Comparison of ENCODE assay signal across 8 mouse cellular contexts in genomic region chr4:140699441-140700127, GRCm38 (mm10). TPM values are rescaled to one million over a fixed set of nuclear protein-coding genes. Genes with fewer than 3 reads are reported as not detected.
DNase-seq lines count a peak whose midpoint lies in the region; ATAC-seq lines count a peak whose summit lies in the region.

No protein-coding gene starts in this region.

- H3K27me3 ChIP-seq in hindbrain, embryonic 11.5 days (ENCODE audit: control insufficient read depth, insufficient read depth, low read length) = peaks cover 22% of the 10 kb centered on the region

- peak overlapping the region; percentile 34 for H3K4me2 ChIP-seq in hindbrain, embryonic 11.5 days (replicated peaks; ENCODE audit: low read depth, low read length)

- peak; percentile 64 for ATAC-seq in frontal cortex, adult (ENCODE audit: low TSS enrichment)
- no peak for ATAC-seq in hindbrain, embryonic 11.5 days (ENCODE audit: low FRiP score)

- H3K27ac ChIP-seq in hindbrain, embryonic 11.5 days (ENCODE audit: low read depth, low read length) = no peak overlapping the region

- peak overlapping the region; percentile 17 for H3K4me3 ChIP-seq in hindbrain, embryonic 11.5 days (ENCODE audit: low read depth, low read length)

- WGBS in hindbrain, embryonic 11.5 days = 7% methylated on average over 29 of the region's 29 CpGs

- H3K9ac ChIP-seq in hindbrain, embryonic 11.5 days (ENCODE audit: low read depth, low read length) = no peak overlapping the region

- DNase-seq in R1 (ENCODE audit: low read depth, low spot score) = peak; percentile 85
- peak; percentile 68 for DNase-seq in cerebellum, adult 8-10 months
- DNase-seq in hindbrain, embryonic 11.5 days (ENCODE audit: low spot score) = peak; percentile 44
- DNase-seq in layer of hippocampus, postnatal 10 days (ENCODE audit: low spot score in 2 of 2) = peak; percentile 59 to 65
- peak; percentile 71 for DNase-seq in lung, postnatal 14 days
- peak; percentile 72 to 76 for DNase-seq in right cerebral cortex, adult 2 months (ENCODE audit: low spot score in 2 of 2)
- peak; percentile 55 for DNase-seq in urinary bladder, postnatal 25 days (ENCODE audit: low spot score)

- H3K4me1 ChIP-seq in hindbrain, embryonic 11.5 days (replicated peaks; ENCODE audit: control insufficient read depth, insufficient read depth, low read length) = peaks cover 9% of the 10 kb centered on the region

- H3K9me3 ChIP-seq in hindbrain, embryonic 11.5 days (ENCODE audit: control insufficient read depth, low read length) = no peaks in the 10 kb centered on the region

- no peaks in the 10 kb centered on the region for H3K36me3 ChIP-seq in hindbrain, embryonic 11.5 days (ENCODE audit: control insufficient read depth, insufficient read depth, low read length)

RNA-seq across cellular contexts. Expression of gene Rcc2, which starts 0.8 kb away (rescaled TPM):
- 44.3 and 59.6 TPM in 2 replicates for polyA plus RNA-seq in hindbrain, embryonic 11.5 days (2014; fragmentation: Nextera tagmentation; extraction: Ambion mirVana)
- total RNA-seq in layer of hippocampus, postnatal 10 days (2021) = 10 to 100 TPM; 64.7 to 68.5 TPM

RNA-seq across cellular contexts. Expression of gene Arhgef10l, which starts 33.8 kb away (rescaled TPM):
- polyA plus RNA-seq in hindbrain, embryonic 11.5 days (2014; fragmentation: Nextera tagmentation; extraction: Ambion mirVana) = 13.8 and 14.5 TPM in 2 replicates
- 10 to 100 TPM; 45.5 to 60.7 TPM for total RNA-seq in layer of hippocampus, postnatal 10 days (2021)

RNA-seq across cellular contexts. Expression of gene Padi6, which starts 42.9 kb away (rescaled TPM):
- 0.13 TPM in 1 of 2 replicates, not detected in the other for polyA plus RNA-seq in hindbrain, embryonic 11.5 days (2014; fragmentation: Nextera tagmentation; extraction: Ambion mirVana)
- under 1 TPM; 0.21 to 0.69 TPM for total RNA-seq in layer of hippocampus, postnatal 10 days (2021)
